Mouse (Mus musculus): ENCODE measurements around the gene Gabrb1.

The Gabrb1 gene

GRCm38 (mm10) chr5:72160781-72161485, 503.0 kb downstream of the Gabrb1 start:
- no peak for DNase-seq (ENCODE audit: low read depth, low spot score)

- DNase-seq (ENCODE audit: low read depth, low spot score), result no peak
These were observed 504.9 kb downstream of the Gabrb1 start for GRCm38 (mm10) chr5:72162855-72163254.

- DNase-seq (ENCODE audit: low read depth, low spot score), result no peak
These were observed 506.5 kb downstream of the Gabrb1 start for GRCm38 (mm10) chr5:72164386-72164785.

GRCm38 (mm10) chr5:72167594-72168284, 509.8 kb downstream of the Gabrb1 start, which contains the start of gene Commd8:
TSS of gene Commd8 (minus strand) at chr5:72168189.
- DNase-seq (ENCODE audit: low read depth, low spot score), result peak; percentile 85

- DNase-seq (ENCODE audit: low read depth, low spot score), result no peak
These were observed 510.3 kb downstream of the Gabrb1 start for GRCm38 (mm10) chr5:72168285-72168621.

GRCm38 (mm10) chr5:72170067-72170466, 512.2 kb downstream of the Gabrb1 start:
- no peak for DNase-seq (ENCODE audit: low read depth, low spot score)

GRCm38 (mm10) chr5:72172675-72173074, 514.8 kb downstream of the Gabrb1 start:
- no peak for DNase-seq (ENCODE audit: low read depth, low spot score)

- no peak for DNase-seq (ENCODE audit: low read depth, low spot score)
These were observed 515.6 kb downstream of the Gabrb1 start for GRCm38 (mm10) chr5:72173521-72173920.

GRCm38 (mm10) chr5:72175050-72175449, 517.1 kb downstream of the Gabrb1 start:
- DNase-seq (ENCODE audit: low read depth, low spot score), result no peak

GRCm38 (mm10) chr5:72175530-72175929, 517.6 kb downstream of the Gabrb1 start:
- no peak for DNase-seq (ENCODE audit: low read depth, low spot score)

GRCm38 (mm10) chr5:72181194-72181593, 523.3 kb downstream of the Gabrb1 start:
- DNase-seq (ENCODE audit: low read depth, low spot score), result no peak

- DNase-seq (ENCODE audit: low read depth, low spot score), result no peak
These were observed 524.9 kb downstream of the Gabrb1 start for GRCm38 (mm10) chr5:72182804-72183203.

- no peak for DNase-seq (ENCODE audit: low read depth, low spot score)
These were observed 526.0 kb downstream of the Gabrb1 start for GRCm38 (mm10) chr5:72183929-72184328.

GRCm38 (mm10) chr5:72184437-72185100, 526.7 kb downstream of the Gabrb1 start:
- DNase-seq (ENCODE audit: low read depth, low spot score), result no peak

GRCm38 (mm10) chr5:72191154-72191553, 533.2 kb downstream of the Gabrb1 start:
- DNase-seq (ENCODE audit: low read depth, low spot score), result no peak

- DNase-seq (ENCODE audit: low read depth, low spot score), result no peak
These were observed 534.0 kb downstream of the Gabrb1 start for GRCm38 (mm10) chr5:72191932-72192331.

GRCm38 (mm10) chr5:72195442-72195841, 537.5 kb downstream of the Gabrb1 start:
- no peak for DNase-seq (ENCODE audit: low read depth, low spot score)
